Mouse (Mus musculus) lung, postnatal 0 days (tissue): ENCODE data around the gene Mb21d2.

Experiments used
- CTCF ChIP-seq: IDR thresholded peaks from 2 replicates; pipeline ENCODE4 v1.5.1; 2016; ENCODE audit warnings: antibody characterized with exemption, mild to moderate bottlenecking
- EP300 ChIP-seq: IDR thresholded peaks from 2 replicates; pipeline ENCODE4 v1.6.1; 2016; ENCODE audit warnings: antibody characterized with exemption, mild to moderate bottlenecking, control low read depth

DNA sequence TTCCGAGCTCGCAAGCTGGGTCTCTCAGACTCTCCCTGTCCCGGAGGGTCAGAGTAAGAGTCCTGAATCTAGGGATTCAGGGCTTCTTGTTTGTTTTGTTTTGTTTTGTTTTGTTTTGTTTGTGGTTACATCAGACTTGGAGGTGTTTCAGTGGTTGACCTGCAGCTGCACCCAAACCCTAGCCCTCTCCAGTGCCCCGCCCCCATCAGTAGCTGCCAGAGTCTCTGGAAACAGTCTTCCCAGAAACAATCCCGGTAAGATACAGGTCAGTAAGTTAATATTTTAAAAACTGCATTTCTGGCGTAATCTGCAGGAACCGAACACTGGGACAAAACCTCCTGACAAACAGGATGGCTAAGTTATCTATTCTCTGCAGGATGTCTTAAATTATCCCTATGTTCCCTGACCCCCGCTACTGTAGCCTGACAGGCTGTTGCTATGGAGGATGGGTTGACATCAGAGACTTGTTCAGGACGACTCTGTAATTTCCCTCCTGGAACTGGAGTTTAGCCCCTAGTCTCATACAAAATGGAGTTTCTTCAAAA lies 43.2 kb downstream of the Mb21d2 start:
- TF ChIP-seq CTCF: no peak
- no peak for TF ChIP-seq EP300
